Mouse (Mus musculus) ovary, postnatal 36 days (tissue): Measurements from ENCODE around the gene Cxcl5.
"Not testable (repeated sequence)": the region's sequence is repeated elsewhere in the genome, so short reads cannot be mapped to it uniquely, and the experiment has no call there.

Experiments used
- DNase-seq: peaks from one replicate; pipeline ENCODE4 v3.0.0; 2022; ENCODE audit warnings: low spot score, mixed read lengths

Cxcl5 gene

DNA sequence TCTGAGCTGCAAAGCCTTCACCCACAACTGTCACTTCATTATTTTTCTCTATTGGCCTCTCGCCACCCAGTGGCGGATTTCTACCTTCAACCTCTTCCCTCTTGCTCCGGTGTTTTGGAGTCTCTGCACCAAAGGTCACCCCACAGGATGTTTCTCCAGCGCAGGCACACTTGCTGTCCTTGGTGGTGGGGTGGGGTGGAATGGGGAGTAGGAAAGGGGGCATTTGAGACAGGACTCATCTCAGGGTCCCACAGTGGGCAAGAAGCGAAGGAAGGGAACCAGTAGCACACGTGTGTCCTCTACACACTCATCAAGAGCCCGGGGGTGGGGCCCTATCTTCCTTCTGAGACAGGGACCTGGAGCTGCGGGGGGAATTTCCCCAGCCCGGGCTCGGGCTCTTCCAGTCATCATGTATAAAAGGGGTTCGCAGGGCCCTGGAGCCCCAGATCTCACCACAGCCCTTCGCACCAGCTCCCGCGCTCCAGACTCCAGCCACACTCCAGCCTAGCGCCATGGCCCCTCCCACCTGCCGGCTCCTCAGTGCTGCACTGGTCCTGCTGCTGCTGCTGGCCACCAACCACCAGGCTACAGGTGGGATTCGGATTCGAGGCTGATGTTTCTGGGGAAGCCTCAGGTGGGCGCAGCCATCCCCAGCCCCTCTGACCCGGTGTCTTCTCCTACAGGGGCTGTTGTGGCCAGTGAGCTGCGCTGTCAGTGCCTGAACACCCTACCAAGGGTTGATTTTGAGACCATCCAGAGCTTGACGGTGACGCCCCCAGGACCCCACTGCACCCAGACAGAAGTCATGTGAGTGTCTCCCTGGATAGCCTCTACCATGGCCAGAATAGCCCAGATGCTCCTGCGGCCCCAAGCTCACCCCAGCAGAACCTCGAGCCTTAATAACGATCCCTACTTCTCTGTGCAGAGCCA, 26.8 kb downstream of the Cxcl5 start, which contains the start of gene Cxcl3:
Gene Cxcl3 (plus strand): TSS at position 445 of the 930 bp plus-strand sequence.
- peak; percentile 46 for DNase-seq

DNA sequence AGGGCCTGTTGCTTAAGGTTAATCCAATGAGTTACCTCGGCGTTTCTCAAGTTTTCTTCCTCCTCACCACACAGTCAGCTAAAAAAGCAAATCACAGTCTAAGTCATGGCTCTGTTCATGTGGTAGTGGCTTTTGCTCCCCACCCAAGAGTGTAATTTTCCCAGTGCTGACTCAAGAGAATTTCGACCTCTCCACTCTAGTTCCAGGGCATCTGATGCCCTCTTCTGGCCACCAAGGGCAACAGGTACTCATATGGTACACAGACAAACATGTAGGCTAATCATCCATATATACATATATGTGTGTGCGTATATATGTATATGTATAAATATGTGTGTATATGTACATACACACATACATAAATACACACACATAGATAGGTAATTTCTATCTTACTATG, 29.0 kb downstream of the Cxcl5 start:
- DNase-seq = no peak

DNA sequence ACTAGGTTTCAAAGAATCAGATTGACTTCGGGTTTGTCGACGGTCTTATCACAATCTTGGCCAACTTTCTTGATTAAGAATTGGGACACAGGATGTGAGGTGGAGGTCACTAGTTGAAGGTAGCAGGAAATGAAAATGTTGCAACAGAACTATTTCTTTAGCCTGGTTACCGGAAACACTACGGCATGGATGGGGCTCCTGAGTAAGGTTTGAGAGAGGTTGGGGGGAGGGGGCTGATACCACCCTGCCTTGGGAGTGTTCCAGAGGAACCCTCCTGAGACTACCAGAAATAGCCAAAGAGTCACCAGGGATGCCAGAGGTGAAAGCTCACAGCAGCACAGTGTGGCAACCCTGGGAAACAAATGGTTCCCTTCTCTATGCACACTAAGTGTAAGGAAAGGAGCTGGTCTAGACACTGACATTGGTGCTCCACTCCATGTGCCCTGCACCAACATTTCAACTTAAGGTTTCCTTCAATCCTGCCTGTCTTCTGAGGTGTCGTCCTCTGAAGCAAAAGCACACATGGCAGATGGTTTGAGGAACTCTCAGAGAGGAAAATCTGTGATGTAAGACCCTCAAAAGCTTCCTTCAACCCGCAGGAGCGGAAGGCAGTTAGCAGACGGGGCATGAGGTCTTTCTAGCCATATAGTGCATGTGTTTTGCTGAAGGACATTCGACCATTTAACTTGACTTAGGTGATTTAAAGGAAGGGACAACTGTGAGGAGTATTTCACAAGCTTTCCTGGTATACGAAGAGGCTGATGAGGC, 30.3 kb downstream of the Cxcl5 start:
- no peak for DNase-seq

DNA sequence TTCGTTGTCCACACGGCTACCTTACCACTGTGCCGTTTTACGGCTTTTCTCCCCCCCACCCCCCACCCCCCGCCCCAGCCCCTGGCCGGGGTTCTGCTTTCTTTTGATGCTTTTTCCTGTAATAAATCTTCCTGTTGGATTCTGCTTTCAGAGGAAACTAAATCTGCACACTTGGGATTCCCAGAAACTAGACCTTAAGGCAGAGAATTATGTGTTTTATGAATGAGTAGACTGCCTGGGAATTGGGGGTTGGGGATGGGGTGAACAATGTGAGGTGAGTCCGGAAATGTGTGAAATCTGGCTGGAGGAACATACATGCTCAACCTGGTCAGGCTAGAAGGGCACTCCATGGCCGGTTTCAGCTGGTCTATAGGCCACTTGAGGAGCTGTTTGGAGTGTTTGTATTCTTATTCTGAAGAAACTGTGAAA, 30.9 kb downstream of the Cxcl5 start:
- DNase-seq = no peak

DNA sequence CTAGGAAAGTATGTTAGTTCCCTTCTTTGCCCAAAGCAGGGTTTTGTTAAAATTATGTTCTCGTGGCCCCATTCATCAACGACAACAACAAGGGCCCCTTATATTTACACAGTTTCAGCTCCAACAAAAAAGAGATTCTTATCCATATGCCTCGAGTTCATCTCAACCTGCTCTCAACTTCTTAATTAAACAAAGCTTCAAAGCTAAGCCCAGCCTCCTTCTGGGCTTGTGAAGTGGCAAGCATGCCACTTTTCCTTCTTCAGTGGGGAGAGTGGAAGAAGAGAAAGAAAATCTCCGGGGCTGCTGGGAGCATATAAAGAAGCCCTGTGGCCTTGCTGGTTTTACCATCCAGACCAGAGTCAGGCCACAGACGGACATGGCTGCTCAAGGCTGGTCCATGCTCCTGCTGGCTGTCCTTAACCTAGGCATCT, 35.0 kb downstream of the Cxcl5 start, which contains the start of gene Cxcl15:
Gene Cxcl15 (plus strand): TSS at position 340 of the 431 bp plus-strand sequence.
- DNase-seq = no peak

DNA sequence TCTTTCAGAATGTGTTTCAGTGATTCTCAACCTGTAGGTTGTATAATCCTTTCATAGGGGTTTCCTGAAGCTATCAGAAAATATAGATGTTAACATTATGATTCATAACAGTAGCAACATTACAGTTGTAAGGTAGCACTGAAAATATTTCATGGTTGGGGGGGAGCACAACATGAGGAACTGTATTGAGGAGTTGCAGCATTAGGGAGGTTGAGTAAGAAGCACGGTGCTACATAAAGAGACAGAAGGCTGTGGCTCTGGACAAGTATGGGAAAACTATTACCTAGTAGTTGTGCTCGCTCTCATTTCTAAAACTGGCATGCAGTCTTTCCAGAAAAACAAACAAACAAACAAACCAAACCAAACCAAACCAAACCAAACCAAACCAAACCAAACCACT, 36.2 kb downstream of the Cxcl5 start:
- DNase-seq = not testable (repeated sequence)

DNA sequence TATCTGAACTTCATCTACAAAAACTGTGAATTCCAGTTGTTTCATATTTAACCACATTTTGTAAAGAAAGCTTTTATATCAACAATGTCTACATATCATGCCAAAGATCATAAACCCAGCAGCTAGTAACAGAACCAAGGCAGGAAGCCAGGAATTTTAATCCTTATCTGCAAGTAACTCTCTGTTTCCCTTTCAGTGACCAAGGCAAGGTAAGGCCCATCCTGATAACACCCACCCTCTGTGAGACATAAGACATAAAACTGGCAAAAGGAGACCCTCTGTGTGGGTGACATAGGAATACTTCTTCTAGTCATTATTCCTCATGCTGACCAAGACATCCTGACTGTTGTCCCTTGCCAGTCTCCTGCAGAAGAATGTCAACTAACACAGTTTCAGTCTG, 45.4 kb downstream of the Cxcl5 start:
- no peak for DNase-seq

DNA sequence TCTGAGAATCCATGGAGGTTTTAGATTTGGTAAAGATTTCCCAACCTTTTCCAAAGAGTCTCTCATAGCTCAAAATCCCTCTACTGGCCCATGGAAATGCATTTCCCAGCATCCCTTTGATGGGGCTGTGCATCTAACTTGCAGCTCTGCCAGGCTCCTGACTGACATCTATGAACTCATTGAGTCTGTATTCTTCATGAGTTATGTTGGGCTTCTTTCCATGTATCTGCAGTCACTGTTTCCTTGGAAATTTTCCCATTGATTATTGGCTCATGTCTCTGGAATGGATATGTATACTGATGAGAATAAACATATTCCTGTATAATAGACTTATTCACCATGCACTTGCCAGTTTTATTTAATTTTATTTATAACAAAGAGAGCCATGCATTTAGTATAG, 46.9 kb downstream of the Cxcl5 start:
- no peak for DNase-seq

DNA sequence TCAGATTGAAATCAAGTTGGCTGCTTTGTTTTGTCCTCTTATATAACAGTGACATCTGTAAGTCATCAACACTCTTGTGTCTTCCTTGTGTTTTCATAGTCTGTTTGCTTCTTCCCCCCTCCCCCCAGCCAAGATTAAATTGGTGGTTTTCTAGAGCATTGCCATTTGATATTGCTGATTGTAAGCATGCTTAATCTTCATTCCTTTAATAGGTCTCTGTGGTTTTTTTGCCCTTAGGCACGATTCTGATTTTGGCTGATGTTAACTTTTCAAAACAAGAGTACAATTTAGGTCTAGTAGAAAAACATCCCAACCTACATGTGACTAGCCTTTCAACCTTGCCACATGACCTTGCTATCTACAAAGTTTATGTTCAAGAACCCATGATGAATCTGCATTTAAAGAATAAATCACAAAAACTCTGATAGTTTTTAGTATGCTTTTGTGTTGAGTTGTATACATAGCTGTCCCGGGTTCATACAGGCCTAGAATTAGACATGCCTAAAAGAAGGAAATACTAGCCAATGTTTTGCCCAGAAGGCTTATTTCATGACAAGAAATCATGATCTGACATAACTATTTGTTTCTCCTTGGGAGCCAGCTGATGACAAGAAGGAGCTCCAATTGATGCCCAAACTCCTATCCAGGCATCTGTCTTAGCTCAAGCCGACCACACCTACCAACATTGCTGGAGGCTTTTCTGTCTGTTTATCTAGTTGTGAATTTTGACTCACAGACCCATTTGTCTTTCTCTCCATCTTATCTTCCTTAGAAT, 48.2 kb downstream of the Cxcl5 start:
- no peak for DNase-seq
